In genomic region chr16:96322739-96323138, GRCm38 (mm10) we compare ENCODE assay signal across 19 mouse cellular contexts.
DNase-seq lines count a peak whose midpoint lies in the region; TF ChIP-seq lines count a peak whose summit lies in the region.
"Had no signal": no experiment of that assay in that cellular context is flagged by ENCODE, and none has a peak within 500 bp of the region (broad histone marks: within the 10 kb centered on the region; RNA-seq: fewer than 3 reads in every experiment).

No protein-coding gene starts in this region.

- peak; percentile 47 for DNase-seq in kidney, adult 11 months
- DNase-seq in kidney, adult 18-20 months, result no peak
- DNase-seq in kidney, adult 9 months, result peak; percentile 76
- no peak for DNase-seq in kidney, postnatal 10 days
- peak; percentile 33 for DNase-seq in kidney, postnatal 14 days
- DNase-seq in layer of hippocampus, adult 2 months (ENCODE audit: low spot score in 2 of 2), result no peak
- DNase-seq: adrenal gland, adult 8-10 months; adrenal gland, postnatal 25 days; cerebellum, adult 11-12 months; cerebellum, adult 8-10 months; cerebellum, postnatal 10 days; cerebellum, postnatal 36 days; forebrain, postnatal 0 days; gastrocnemius, adult 2 months; gastrocnemius, postnatal 14 days; heart, adult 11 months had no signal

- no peak overlapping the region for H3K27ac ChIP-seq in layer of hippocampus, adult 2 months
- H3K27ac ChIP-seq: forebrain, embryonic 10.5 days; gastrocnemius, adult 2 months; hindbrain, embryonic 12.5 days; hindbrain, embryonic 15.5 days had no signal

- H3K4me3 ChIP-seq in layer of hippocampus, adult 2 months, result no peak overlapping the region
- H3K4me3 ChIP-seq: forebrain, embryonic 10.5 days; gastrocnemius, adult 2 months; hindbrain, embryonic 12.5 days; hindbrain, embryonic 15.5 days had no signal

- TF ChIP-seq CTCF in layer of hippocampus, adult 2 months (conservative IDR thresholded peaks at IDR 0.05), result no peak

Comparison
In these comparisons a context has a peak if more than half of its experiments do, and no peak if none do; other contexts are left out.
1. DNase-seq: peak in kidney, adult 11 months (single experiment), kidney, adult 9 months (single experiment) and kidney, postnatal 14 days (single experiment); none in kidney, adult 18-20 months (single experiment), kidney, postnatal 10 days (single experiment) and layer of hippocampus, adult 2 months (0 of 2).